Mouse (Mus musculus): ENCODE results near the gene Cdkal1.

- no peak for TF ChIP-seq POLR2A (IDR thresholded peaks at IDR 0.05; ENCODE audit: control insufficient read depth, extremely low read depth, insufficient read depth, low read length, poor library complexity)
- no peak for TF ChIP-seq CTCF (IDR thresholded peaks at IDR 0.05; ENCODE audit: borderline replicate concordance, control insufficient read depth, extremely low read depth, insufficient read depth, low read length, poor library complexity)
Observed at GRCm38 (mm10) chr13:29203856-29204255, 651.6 kb downstream of the Cdkal1 start.

All from thymus, adult 2 months (tissue).